Mouse (Mus musculus) heart, postnatal 0 days (tissue): ENCODE data around the gene Gm45799. TPM values are rescaled to one million over a fixed set of nuclear protein-coding genes. Genes with fewer than 3 reads are reported as not detected.

ENCODE experiments used
- ATAC-seq: fragments of 200-750 bp; cut with Nextera tagmentation; 2 replicates; pipeline ENCODE4 v1.8.0; 2017; ENCODE audit warnings: low read depth, moderate number of reproducible peaks, moderate library complexity; ENCODE audit not compliant: insufficient read depth
- DNase-seq: peaks from one replicate; pipeline ENCODE4 v3.0.0-alpha.2; 2016; ENCODE audit warnings: low spot score
- H3K27ac ChIP-seq: fragments of 300-500 bp; sonication (generic); 2 replicates; pipeline ENCODE4 v1.5.1; 2014; ENCODE audit warnings: low read depth, mild to moderate bottlenecking
- H3K27me3 ChIP-seq: fragments of 300-500 bp; sonication (generic); 2 replicates; pipeline ENCODE4 v1.6.1; 2014; ENCODE audit warnings: low read length, mixed read lengths; ENCODE audit not compliant: control insufficient read depth, insufficient read depth
- H3K36me3 ChIP-seq: fragments of 300-500 bp; sonication (generic); replicated peaks from 2 replicates; pipeline ENCODE4 v1.6.1; 2014; ENCODE audit warnings: low read length, mixed read lengths; ENCODE audit not compliant: control insufficient read depth, insufficient read depth
- H3K4me1 ChIP-seq: fragments of 300-500 bp; sonication (generic); 2 replicates; pipeline ENCODE4 v1.6.1; 2014; ENCODE audit warnings: antibody characterized with exemption; ENCODE audit not compliant: control insufficient read depth, insufficient read depth
- H3K4me2 ChIP-seq: fragments of 300-500 bp; sonication (generic); 2 replicates; pipeline ENCODE4 v1.6.1; 2014; ENCODE audit warnings: low read depth, mild to moderate bottlenecking, low read length, moderate library complexity
- H3K4me3 ChIP-seq: fragments of 300-500 bp; sonication (generic); 2 replicates; pipeline ENCODE4 v1.5.1; 2014; ENCODE audit warnings: low read depth, low read length
- H3K9ac ChIP-seq: fragments of 300-500 bp; sonication (generic); replicated peaks from 2 replicates; pipeline ENCODE4 v1.6.1; 2014; ENCODE audit warnings: low read depth, low read length, mixed read lengths
- H3K9me3 ChIP-seq: fragments of 300-500 bp; sonication (generic); replicated peaks from 2 replicates; pipeline ENCODE4 v1.6.1; 2016; ENCODE audit warnings: low read length; ENCODE audit not compliant: control insufficient read depth
- CTCF ChIP-seq: IDR thresholded peaks from 2 replicates; pipeline ENCODE4 v1.5.1; 2016; ENCODE audit warnings: antibody characterized with exemption, control low read depth, low read depth
- EP300 ChIP-seq: IDR thresholded peaks from 2 replicates; pipeline ENCODE4 v1.6.1; 2016; ENCODE audit warnings: antibody characterized with exemption, low read depth
- WGBS: fragments of 180-500 bp; shearing (Covaris S2); extraction: QIAGEN DNeasy Blood & Tissue Kit; methylation state at CpG from one replicate; pipeline ENCODE4 v1.1.7; 2014; 5-methylcytosine and 5-hydroxymethylcytosine counted together
- polyA plus RNA-seq: library from polyadenylated mRNA; unstranded; fragments of >200 nt; fragmentation: Nextera tagmentation; extraction: Ambion mirVana; gene quantifications from 2 replicates; pipeline ENCODE4 v1.2.1, GENCODE M21; 2015
- total RNA-seq: library from RNA; depleted of rRNA; stranded (reverse); fragments of >200 nt; gene quantifications from 2 replicates; pipeline ENCODE4 v1.2.3, GENCODE M21; 2014; ENCODE audit warnings: low replicate concordance

Gene Gm45799
- total and polyA plus RNA-seq, 2 experiments from 2014 or later, result 58.4 to 126 TPM

- no peaks in the 10 kb centered on the region for H3K27me3 ChIP-seq
- ATAC-seq (no peak), DNase-seq (no peak)
- no peaks in the 10 kb centered on the region for H3K9me3 ChIP-seq
- H3K4me3 ChIP-seq, result no peak overlapping the region
- TF ChIP-seq CTCF, result no peak
- no peak for TF ChIP-seq EP300
- H3K4me1 ChIP-seq, result peaks cover 20% of the 10 kb centered on the region
- 54% methylated on average over 3 of the region's 3 CpGs for WGBS
- no peak overlapping the region for H3K9ac ChIP-seq
- H3K36me3 ChIP-seq, result peaks cover 26% of the 10 kb centered on the region
- peak overlapping the region; percentile 94 for H3K27ac ChIP-seq
- H3K4me2 ChIP-seq, result peak overlapping the region; percentile 92
Observed at GRCm38 (mm10) chr7:105641936-105642335, 1.6 kb downstream of the Gm45799 start.

- TF ChIP-seq CTCF (peak; percentile 65), EP300 (no peak)
- Histone ChIP-seq H3K4me2 (peak within 1 kb of the TSS; percentile 90), H3K4me3 (peak within 1 kb of the TSS; percentile 51), H3K9ac (peak within 1 kb of the TSS; percentile 51; the same call in 1 of the 2 replicates), H3K27me3 (no peaks in the 10 kb centered on the region), H3K4me1 (no peaks in the 10 kb centered on the region; the same call in 1 of the 2 replicates), H3K27ac (peak within 1 kb of the TSS; percentile 44; the same call in 1 of the 2 replicates), H3K36me3 (no peaks in the 10 kb centered on the region), H3K9me3 (no peaks in the 10 kb centered on the region)
- peak; percentile 86 for DNase-seq
- WGBS, result 2% methylated on average over 17 of the region's 17 CpGs
- ATAC-seq, result peak; percentile 93
Observed at GRCm38 (mm10) chr7:105650639-105651435, 10.5 kb downstream of the Gm45799 start, which contains the start of gene Dnhd1. Dnhd1 (plus strand) TSS chr7:105650827.

- Histone ChIP-seq H3K4me2 (no peak overlapping the region), H3K4me1 (no peaks in the 10 kb centered on the region), H3K4me3 (no peak overlapping the region), H3K9ac (no peak overlapping the region), H3K36me3 (no peaks in the 10 kb centered on the region), H3K27ac (no peak overlapping the region), H3K27me3 (no peaks in the 10 kb centered on the region), H3K9me3 (no peaks in the 10 kb centered on the region)
- TF ChIP-seq EP300 (no peak), CTCF (no peak)
- ATAC-seq (no peak), DNase-seq (no peak)
- 17% methylated on average over 13 of the region's 13 CpGs for WGBS
Observed at GRCm38 (mm10) chr7:105685541-105686197, 45.3 kb downstream of the Gm45799 start.

GRCm38 (mm10) chr7:105690875-105691274 is 50.5 kb downstream of the Gm45799 start:
- no peak overlapping the region for H3K4me2 ChIP-seq
- no peaks in the 10 kb centered on the region for H3K4me1 ChIP-seq
- WGBS, result 45% methylated on average over 1 of the region's 1 CpGs
- no peaks in the 10 kb centered on the region for H3K27me3 ChIP-seq
- no peak overlapping the region for H3K27ac ChIP-seq
- no peaks in the 10 kb centered on the region for H3K9me3 ChIP-seq
- H3K36me3 ChIP-seq, result no peaks in the 10 kb centered on the region
- H3K4me3 ChIP-seq, result no peak overlapping the region
- DNase-seq, result no peak
- TF ChIP-seq CTCF (no peak), EP300 (no peak)
- no peak for ATAC-seq
- no peak overlapping the region for H3K9ac ChIP-seq

GRCm38 (mm10) chr7:105703184-105703583 is 62.8 kb downstream of the Gm45799 start:
- Histone ChIP-seq H3K4me1 (no peaks in the 10 kb centered on the region), H3K4me2 (no peak overlapping the region), H3K27ac (no peak overlapping the region), H3K9me3 (no peaks in the 10 kb centered on the region), H3K4me3 (no peak overlapping the region), H3K9ac (no peak overlapping the region), H3K36me3 (no peaks in the 10 kb centered on the region), H3K27me3 (no peaks in the 10 kb centered on the region)
- TF ChIP-seq CTCF, result no peak
- no peak for TF ChIP-seq EP300
- DNase-seq (no peak), ATAC-seq (no peak)
- WGBS, result 80% methylated on average over 16 of the region's 16 CpGs
